Mouse (Mus musculus): ENCODE data around the gene Celf2. TPM values are rescaled to one million over a fixed set of nuclear protein-coding genes. Genes with fewer than 3 reads are reported as not detected.
"Not testable (repeated sequence)": the region's sequence is repeated elsewhere in the genome, so short reads cannot be mapped to it uniquely, and the experiment has no call there.

Celf2 gene
- polyA plus RNA-seq, 1 experiment from 2014 or later: 52.6 TPM

DNA sequence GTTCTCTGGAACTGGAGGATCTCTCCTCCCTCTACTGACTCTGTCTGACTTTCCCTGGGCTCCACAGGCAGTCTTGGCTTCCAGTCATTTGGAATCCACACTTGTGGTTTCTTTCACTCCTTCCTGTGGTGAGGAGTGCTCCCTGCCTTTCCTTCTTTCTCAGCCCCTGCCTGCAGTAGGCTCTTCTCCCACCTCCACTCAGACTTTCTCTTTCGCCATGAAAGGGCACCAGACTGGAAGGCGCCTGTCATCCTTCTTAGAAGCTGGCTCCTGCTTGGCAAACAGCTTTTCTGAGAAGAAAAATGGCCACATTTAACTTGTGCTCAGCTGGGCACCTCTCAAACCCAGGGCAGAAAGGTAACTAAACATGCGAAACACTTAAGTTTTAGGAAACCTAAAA lies 915.2 kb downstream of the Celf2 start:
- no peak overlapping the region for H3K9ac ChIP-seq (ENCODE audit: low read length)
- 86% methylated on average over 3 of the region's 3 CpGs for WGBS
- no peak overlapping the region for H3K4me2 ChIP-seq (ENCODE audit: low read depth, low read length)
- H3K4me3 ChIP-seq (replicated peaks; ENCODE audit: low read length): no peak overlapping the region
- no peaks in the 10 kb centered on the region for H3K9me3 ChIP-seq (replicated peaks; ENCODE audit: control insufficient read depth, low read length)
- H3K27ac ChIP-seq (ENCODE audit: low read length): no peak overlapping the region
- H3K4me1 ChIP-seq (ENCODE audit: control insufficient read depth, insufficient read depth, low read length): no peaks in the 10 kb centered on the region
- no peaks in the 10 kb centered on the region for H3K27me3 ChIP-seq (ENCODE audit: control insufficient read depth, insufficient read depth, low read length)
- ATAC-seq (ENCODE audit: insufficient read depth, low FRiP score): no peak
- H3K36me3 ChIP-seq (ENCODE audit: control insufficient read depth, insufficient read depth, low read length): no peaks in the 10 kb centered on the region

GRCm38 (mm10) chr2:6593739-6594138 lies 915.6 kb downstream of the Celf2 start:
- WGBS: 70% methylated on average over 14 of the region's 14 CpGs
- Histone ChIP-seq H3K27ac (ENCODE audit: low read length) (no peak overlapping the region), H3K4me1 (ENCODE audit: control insufficient read depth, insufficient read depth, low read length) (no peaks in the 10 kb centered on the region), H3K36me3 (ENCODE audit: control insufficient read depth, insufficient read depth, low read length) (no peaks in the 10 kb centered on the region), H3K9me3 (replicated peaks; ENCODE audit: control insufficient read depth, low read length) (no peaks in the 10 kb centered on the region), H3K27me3 (ENCODE audit: control insufficient read depth, insufficient read depth, low read length) (no peaks in the 10 kb centered on the region), H3K4me3 (replicated peaks; ENCODE audit: low read length) (no peak overlapping the region), H3K9ac (ENCODE audit: low read length) (no peak overlapping the region), H3K4me2 (ENCODE audit: low read depth, low read length) (no peak overlapping the region)
- ATAC-seq (ENCODE audit: insufficient read depth, low FRiP score): no peak

DNA sequence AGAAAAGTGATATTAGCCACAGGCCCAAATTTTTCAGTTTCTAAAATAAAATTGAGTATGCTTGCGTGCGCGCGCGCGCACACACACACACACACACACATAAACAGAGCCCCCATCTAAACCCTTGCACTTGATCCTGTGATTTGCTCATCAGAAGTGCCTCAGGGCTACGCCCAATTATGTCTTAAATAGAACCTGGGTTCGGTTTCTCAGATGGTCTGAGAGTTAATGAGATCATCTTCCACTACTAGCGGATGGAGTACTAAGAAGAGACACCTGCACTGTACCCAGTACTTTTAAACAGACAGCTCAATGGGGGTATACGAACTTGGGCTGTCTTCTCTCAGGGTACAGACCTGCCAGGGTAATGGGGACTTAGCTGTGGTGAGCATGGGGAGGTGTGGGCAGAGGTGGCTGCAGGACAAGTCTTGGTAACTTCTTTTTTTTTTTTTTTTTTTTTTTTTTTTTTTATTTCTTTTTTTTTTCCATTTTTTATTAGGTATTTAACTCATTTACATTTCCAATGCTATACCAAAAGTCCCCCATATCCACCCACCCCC lies 923.2 kb downstream of the Celf2 start:
- Histone ChIP-seq H3K27ac (ENCODE audit: low read length) (no peak overlapping the region), H3K27me3 (ENCODE audit: control insufficient read depth, insufficient read depth, low read length) (no peaks in the 10 kb centered on the region), H3K9me3 (replicated peaks; ENCODE audit: control insufficient read depth, low read length) (no peaks in the 10 kb centered on the region), H3K4me1 (ENCODE audit: control insufficient read depth, insufficient read depth, low read length) (no peaks in the 10 kb centered on the region), H3K4me2 (ENCODE audit: low read depth, low read length) (no peak overlapping the region), H3K36me3 (ENCODE audit: control insufficient read depth, insufficient read depth, low read length) (no peaks in the 10 kb centered on the region), H3K4me3 (replicated peaks; ENCODE audit: low read length) (no peak overlapping the region), H3K9ac (ENCODE audit: low read length) (no peak overlapping the region)
- ATAC-seq (ENCODE audit: insufficient read depth, low FRiP score): no peak
- WGBS: 92% methylated on average over 10 of the region's 10 CpGs

DNA sequence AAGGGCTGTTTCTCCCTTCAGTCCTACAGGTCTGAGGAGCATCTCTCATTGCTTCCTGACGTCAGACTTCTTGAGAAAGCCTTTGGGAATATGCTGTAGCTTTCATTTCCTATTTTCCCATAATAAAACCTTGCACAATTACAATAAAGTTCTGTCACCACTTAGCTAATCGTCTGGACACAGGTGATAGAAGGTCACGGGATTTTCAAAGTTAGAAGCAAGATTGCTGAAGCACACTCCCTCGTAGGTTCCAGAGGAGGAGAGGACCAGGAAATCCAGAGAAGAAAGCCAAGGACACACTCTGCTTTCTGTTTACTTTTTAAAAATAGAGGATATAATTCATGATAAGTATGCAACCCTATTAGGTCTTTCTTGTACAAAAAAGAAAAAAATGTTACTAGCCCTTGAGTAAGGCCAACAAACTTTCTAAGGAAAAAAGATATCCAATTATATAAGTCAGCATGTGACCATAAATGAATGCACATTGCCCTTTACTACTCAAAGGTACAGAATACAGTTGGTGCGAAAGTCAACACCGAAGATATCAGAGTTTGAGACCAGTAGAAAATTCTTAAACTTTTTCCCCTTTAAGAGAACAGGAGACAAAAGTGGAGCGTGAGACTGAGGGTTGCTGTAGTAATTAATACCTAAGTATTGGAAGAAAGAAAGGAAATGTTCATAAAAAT lies 924.2 kb downstream of the Celf2 start:
- no peak for ATAC-seq (ENCODE audit: insufficient read depth, low FRiP score)
- Histone ChIP-seq H3K9ac (ENCODE audit: low read length) (no peak overlapping the region), H3K4me3 (replicated peaks; ENCODE audit: low read length) (no peak overlapping the region), H3K36me3 (ENCODE audit: control insufficient read depth, insufficient read depth, low read length) (no peaks in the 10 kb centered on the region), H3K4me2 (ENCODE audit: low read depth, low read length) (no peak overlapping the region), H3K27me3 (ENCODE audit: control insufficient read depth, insufficient read depth, low read length) (no peaks in the 10 kb centered on the region), H3K4me1 (ENCODE audit: control insufficient read depth, insufficient read depth, low read length) (no peaks in the 10 kb centered on the region), H3K27ac (ENCODE audit: low read length) (no peak overlapping the region), H3K9me3 (replicated peaks; ENCODE audit: control insufficient read depth, low read length) (no peaks in the 10 kb centered on the region)
- WGBS: 77% methylated on average over 7 of the region's 7 CpGs

DNA sequence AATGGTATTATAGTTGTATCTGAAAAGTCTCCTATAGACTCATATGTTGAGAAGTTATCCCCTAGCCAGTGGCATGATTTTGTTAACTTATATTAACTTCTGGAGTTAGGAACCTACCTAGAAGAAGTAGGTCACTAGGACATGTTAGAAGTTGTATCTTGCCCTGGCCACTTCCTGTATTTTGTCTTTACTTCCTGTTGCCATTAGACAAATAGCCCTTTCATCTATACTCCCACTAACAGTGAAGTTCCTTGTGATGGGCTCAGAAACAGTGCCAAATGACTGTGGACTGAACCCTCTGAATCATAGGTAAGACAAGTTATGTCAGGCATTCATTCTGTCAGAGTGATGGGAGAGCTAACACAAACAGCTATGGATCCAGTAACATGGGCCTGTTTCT lies 926.7 kb downstream of the Celf2 start:
- H3K27ac ChIP-seq (ENCODE audit: low read length): no peak overlapping the region
- no peak overlapping the region for H3K4me2 ChIP-seq (ENCODE audit: low read depth, low read length)
- no peaks in the 10 kb centered on the region for H3K9me3 ChIP-seq (replicated peaks; ENCODE audit: control insufficient read depth, low read length)
- no peaks in the 10 kb centered on the region for H3K4me1 ChIP-seq (ENCODE audit: control insufficient read depth, insufficient read depth, low read length)
- no peaks in the 10 kb centered on the region for H3K27me3 ChIP-seq (ENCODE audit: control insufficient read depth, insufficient read depth, low read length)
- no peak overlapping the region for H3K4me3 ChIP-seq (replicated peaks; ENCODE audit: low read length)
- H3K9ac ChIP-seq (ENCODE audit: low read length): no peak overlapping the region
- no peaks in the 10 kb centered on the region for H3K36me3 ChIP-seq (ENCODE audit: control insufficient read depth, insufficient read depth, low read length)
- no peak for ATAC-seq (ENCODE audit: insufficient read depth, low FRiP score)

DNA sequence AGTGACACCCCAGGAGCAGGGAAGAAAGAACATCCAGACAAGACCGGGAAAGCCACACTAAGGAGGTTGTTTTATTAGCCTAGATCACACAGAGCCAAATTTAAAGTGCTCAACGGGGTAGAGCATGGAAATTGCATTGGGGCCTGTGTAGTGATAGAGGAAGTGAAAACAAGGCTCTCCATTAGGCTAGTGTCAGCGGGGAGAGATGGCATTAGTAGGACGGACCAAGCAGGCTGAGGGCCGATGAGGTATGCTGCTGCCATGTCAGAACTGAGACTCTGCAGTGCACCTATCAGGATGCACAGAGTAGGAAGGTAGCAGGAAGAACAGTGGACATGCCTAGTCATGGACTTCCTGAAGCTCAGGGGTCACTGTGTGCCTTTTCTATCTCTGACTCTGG lies 929.3 kb downstream of the Celf2 start:
- H3K36me3 ChIP-seq (ENCODE audit: control insufficient read depth, insufficient read depth, low read length): no peaks in the 10 kb centered on the region
- H3K9ac ChIP-seq (ENCODE audit: low read length): no peak overlapping the region
- H3K4me3 ChIP-seq (replicated peaks; ENCODE audit: low read length): no peak overlapping the region
- no peak overlapping the region for H3K4me2 ChIP-seq (ENCODE audit: low read depth, low read length)
- no peak for ATAC-seq (ENCODE audit: insufficient read depth, low FRiP score)
- no peak overlapping the region for H3K27ac ChIP-seq (ENCODE audit: low read length)
- H3K9me3 ChIP-seq (replicated peaks; ENCODE audit: control insufficient read depth, low read length): no peaks in the 10 kb centered on the region
- H3K4me1 ChIP-seq (ENCODE audit: control insufficient read depth, insufficient read depth, low read length): no peaks in the 10 kb centered on the region
- WGBS: 81% methylated on average over 5 of the region's 5 CpGs
- no peaks in the 10 kb centered on the region for H3K27me3 ChIP-seq (ENCODE audit: control insufficient read depth, insufficient read depth, low read length)

GRCm38 (mm10) chr2:6575316-6575715 lies 934.0 kb downstream of the Celf2 start:
- H3K4me3 ChIP-seq (replicated peaks; ENCODE audit: low read length); H3K4me2 ChIP-seq (ENCODE audit: low read depth, low read length); ATAC-seq (ENCODE audit: insufficient read depth, low FRiP score); H3K27me3 ChIP-seq (ENCODE audit: control insufficient read depth, insufficient read depth, low read length); H3K9ac ChIP-seq (ENCODE audit: low read length); H3K36me3 ChIP-seq (ENCODE audit: control insufficient read depth, insufficient read depth, low read length); H3K4me1 ChIP-seq (ENCODE audit: control insufficient read depth, insufficient read depth, low read length); H3K9me3 ChIP-seq (replicated peaks; ENCODE audit: control insufficient read depth, low read length); H3K27ac ChIP-seq (ENCODE audit: low read length): not testable (repeated sequence)
- 89% methylated on average over 3 of the region's 3 CpGs for WGBS

- Histone ChIP-seq H3K36me3 (ENCODE audit: control insufficient read depth, insufficient read depth, low read length) (no peaks in the 10 kb centered on the region), H3K4me2 (ENCODE audit: low read depth, low read length) (no peak overlapping the region), H3K27me3 (ENCODE audit: control insufficient read depth, insufficient read depth, low read length) (no peaks in the 10 kb centered on the region), H3K4me1 (ENCODE audit: control insufficient read depth, insufficient read depth, low read length) (no peaks in the 10 kb centered on the region), H3K4me3 (replicated peaks; ENCODE audit: low read length) (no peak overlapping the region), H3K27ac (ENCODE audit: low read length) (no peak overlapping the region), H3K9me3 (replicated peaks; ENCODE audit: control insufficient read depth, low read length) (no peaks in the 10 kb centered on the region), H3K9ac (ENCODE audit: low read length) (no peak overlapping the region)
- 79% methylated on average over 2 of the region's 2 CpGs for WGBS
- no peak for ATAC-seq (ENCODE audit: insufficient read depth, low FRiP score)
Observed at GRCm38 (mm10) chr2:6573640-6574039, 935.7 kb downstream of the Celf2 start.

- H3K4me1 ChIP-seq (ENCODE audit: control insufficient read depth, insufficient read depth, low read length): no peaks in the 10 kb centered on the region
- H3K27ac ChIP-seq (ENCODE audit: low read length): no peak overlapping the region
- no peak overlapping the region for H3K4me2 ChIP-seq (ENCODE audit: low read depth, low read length)
- H3K27me3 ChIP-seq (ENCODE audit: control insufficient read depth, insufficient read depth, low read length): no peaks in the 10 kb centered on the region
- no peaks in the 10 kb centered on the region for H3K9me3 ChIP-seq (replicated peaks; ENCODE audit: control insufficient read depth, low read length)
- no peaks in the 10 kb centered on the region for H3K36me3 ChIP-seq (ENCODE audit: control insufficient read depth, insufficient read depth, low read length)
- no peak overlapping the region for H3K9ac ChIP-seq (ENCODE audit: low read length)
- 78% methylated on average over 5 of the region's 5 CpGs for WGBS
- H3K4me3 ChIP-seq (replicated peaks; ENCODE audit: low read length): no peak overlapping the region
- ATAC-seq (ENCODE audit: insufficient read depth, low FRiP score): no peak
Observed at GRCm38 (mm10) chr2:6572976-6573375, 936.4 kb downstream of the Celf2 start.
